Mouse (Mus musculus) lung, postnatal 0 days (tissue): Measurements from ENCODE around the gene 1110017D15Rik.

Experiments
- CTCF ChIP-seq: IDR thresholded peaks from 2 replicates; pipeline ENCODE4 v1.5.1; 2016; ENCODE audit warnings: antibody characterized with exemption, mild to moderate bottlenecking
- EP300 ChIP-seq: IDR thresholded peaks from 2 replicates; pipeline ENCODE4 v1.6.1; 2016; ENCODE audit warnings: antibody characterized with exemption, mild to moderate bottlenecking, control low read depth

GRCm38 (mm10) chr4:41520641-41521040, 3.5 kb upstream of the 1110017D15Rik start:
- TF ChIP-seq CTCF (no peak), EP300 (no peak)
